Mouse (Mus musculus) G1E (cell line): ENCODE data around the gene Mrgprd. TPM values are rescaled to one million over a fixed set of nuclear protein-coding genes. Genes with fewer than 3 reads are reported as not detected.

Experiments used
- ATAC-seq: 2 replicates; pipeline ENCODE4 v1.8.0; 2016; ENCODE audit warnings: mild to moderate bottlenecking; ENCODE audit not compliant: insufficient number of reproducible peaks, poor library complexity, low FRiP score, severe bottlenecking; ENCODE audit errors: extremely low read depth
- DNase-seq: peaks from one replicate; pipeline ENCODE4 v3.0.0; 2012; ENCODE audit warnings: low spot score
- H3K27me3 ChIP-seq: 2 replicates; pipeline ENCODE4 v1.6.1; 2012; ENCODE audit warnings: mild to moderate bottlenecking, low read length, inconsistent platforms; ENCODE audit not compliant: insufficient read depth
- H3K36me3 ChIP-seq: replicated peaks from 2 replicates; pipeline ENCODE3; 2012; ENCODE audit warnings: mild to moderate bottlenecking, inconsistent platforms
- H3K4me1 ChIP-seq: 2 replicates; pipeline ENCODE4 v1.6.1; 2012; ENCODE audit warnings: low read depth, low read length, inconsistent platforms, mixed read lengths; ENCODE audit not compliant: insufficient read depth
- H3K4me3 ChIP-seq: 2 replicates; pipeline ENCODE4 v1.5.1; 2012; ENCODE audit warnings: low read depth, mild to moderate bottlenecking, inconsistent platforms, low read length, moderate library complexity, mixed read lengths
- H3K9me3 ChIP-seq: replicated peaks from 2 replicates; pipeline ENCODE4 v1.6.1; 2012; ENCODE audit warnings: inconsistent platforms
- CTCF ChIP-seq: IDR thresholded peaks from 2 replicates; pipeline ENCODE4 v1.5.1; 2012; ENCODE audit warnings: low read depth, low read length, inconsistent platforms, mixed read lengths
- GATA1 ChIP-seq: IDR thresholded peaks from 2 replicates; pipeline ENCODE4 v1.6.1; 2012; ENCODE audit warnings: borderline replicate concordance, low read length, inconsistent platforms, mixed read lengths
- GATA2 ChIP-seq: IDR thresholded peaks from 2 replicates; pipeline ENCODE4 v1.6.1; 2012; ENCODE audit warnings: low read depth, low read length, inconsistent platforms, borderline replicate concordance
- POLR2AphosphoS5 ChIP-seq: IDR thresholded peaks from 2 replicates; pipeline ENCODE4 v1.6.1; 2012; ENCODE audit warnings: low read depth, low read length, inconsistent platforms; ENCODE audit not compliant: insufficient replicate concordance
- TAL1 ChIP-seq: conservative IDR thresholded peaks from 2 replicates; pipeline ENCODE4 v1.6.1; 2012; ENCODE audit warnings: low read depth, low read length, inconsistent platforms, mixed read lengths
- polyA plus RNA-seq: library from polyadenylated mRNA; stranded (reverse); fragments of >175 nt; gene quantifications from 2 replicates; pipeline ENCODE4 v1.2.3, GENCODE M21; 2012
- total RNA-seq, 2 experiments: library from RNA; stranded (forward) in 1 of 2; stranded (reverse) in 1 of 2; fragments of 200-1000 nt in 1 of 2; fragments of >200 nt in 1 of 2; fragmentation: Nextera tagmentation in 1 of 2; gene quantifications; 2 replicates each; pipeline ENCODE4 v1.2.3; 2014 to 2017

Gene Mrgprd
- total and polyA plus RNA-seq, 3 experiments, result 0.11 TPM; not detected in 2

DNA sequence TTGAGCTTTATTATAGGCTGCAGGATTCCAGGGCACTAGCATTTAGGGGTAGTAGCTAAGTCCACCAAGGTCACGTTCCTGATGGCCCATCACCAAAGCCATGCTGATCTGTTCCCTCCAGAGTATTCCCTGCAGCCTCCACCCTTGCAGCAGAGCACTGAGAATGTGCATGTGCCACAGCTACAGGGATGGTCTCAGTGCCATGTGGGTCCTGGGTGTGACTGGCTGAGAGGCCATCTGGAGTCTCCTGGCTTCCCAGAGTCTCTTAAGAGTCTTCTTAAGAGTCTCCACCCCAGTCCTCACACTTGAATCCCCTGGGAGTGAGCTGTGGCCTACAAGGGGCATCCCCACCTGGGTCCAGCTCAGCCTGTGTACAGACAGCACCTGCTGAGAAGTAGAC is 4.8 kb upstream of the Mrgprd start:
- H3K27me3 ChIP-seq, result peaks cover 5% of the 10 kb centered on the region; the same call in 1 of the 2 replicates
- H3K4me3 ChIP-seq, result no peak overlapping the region
- H3K9me3 ChIP-seq, result no peaks in the 10 kb centered on the region
- H3K36me3 ChIP-seq, result no peaks in the 10 kb centered on the region
- DNase-seq, result no peak
- no peaks in the 10 kb centered on the region for H3K4me1 ChIP-seq
- no peak for ATAC-seq
- TF ChIP-seq TAL1 (no peak), CTCF (no peak), GATA2 (no peak), GATA1 (no peak), POLR2AphosphoS5 (no peak)

- Histone ChIP-seq H3K27me3 (peaks cover 4% of the 10 kb centered on the region; the same call in 1 of the 2 replicates), H3K4me1 (no peaks in the 10 kb centered on the region), H3K4me3 (no peak overlapping the region), H3K36me3 (no peaks in the 10 kb centered on the region), H3K9me3 (no peaks in the 10 kb centered on the region)
- no peak for ATAC-seq
- no peak for DNase-seq
- no peak for TF ChIP-seq CTCF
- no peak for TF ChIP-seq POLR2AphosphoS5
- TF ChIP-seq GATA1, result no peak
- TF ChIP-seq TAL1, result no peak
- no peak for TF ChIP-seq GATA2
Measured at GRCm38 (mm10) chr7:145310526-145310925, 4.1 kb upstream of the Mrgprd start.

- Histone ChIP-seq H3K4me3 (no peak overlapping the region), H3K36me3 (no peaks in the 10 kb centered on the region), H3K9me3 (no peaks in the 10 kb centered on the region), H3K4me1 (no peaks in the 10 kb centered on the region), H3K27me3 (peaks cover 4% of the 10 kb centered on the region; the same call in 1 of the 2 replicates)
- TF ChIP-seq TAL1 (no peak), GATA2 (no peak), GATA1 (no peak), POLR2AphosphoS5 (no peak), CTCF (no peak)
- no peak for ATAC-seq
- no peak for DNase-seq
Measured at GRCm38 (mm10) chr7:145312137-145312536, 2.5 kb upstream of the Mrgprd start.

DNA sequence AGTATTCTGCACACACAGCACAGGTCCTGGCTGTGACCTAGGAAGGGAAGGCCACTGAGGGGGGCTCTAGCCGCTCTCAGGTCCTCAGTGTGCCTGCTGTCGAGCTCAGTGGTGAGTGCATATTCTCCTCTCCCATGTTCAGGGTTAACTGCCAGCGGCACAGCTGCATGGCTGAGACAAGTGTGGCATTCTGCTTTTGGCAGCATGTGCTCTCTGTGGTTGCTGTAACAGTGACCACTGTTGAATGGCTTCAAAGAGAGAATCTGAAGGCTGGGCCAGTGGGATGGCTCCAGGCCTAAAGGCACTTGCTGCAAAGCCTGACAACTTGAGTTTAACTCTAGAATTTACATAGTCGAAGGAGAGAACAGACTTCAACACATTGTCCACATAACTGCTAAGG is 2.9 kb downstream of the Mrgprd start:
- DNase-seq (no peak), ATAC-seq (no peak)
- TF ChIP-seq POLR2AphosphoS5 (no peak), GATA1 (no peak), GATA2 (no peak), TAL1 (no peak), CTCF (no peak)
- H3K27me3 ChIP-seq, result peaks cover 2% of the 10 kb centered on the region; the same call in 1 of the 2 replicates
- no peaks in the 10 kb centered on the region for H3K9me3 ChIP-seq
- no peaks in the 10 kb centered on the region for H3K4me1 ChIP-seq
- no peak overlapping the region for H3K4me3 ChIP-seq
- H3K36me3 ChIP-seq, result no peaks in the 10 kb centered on the region

DNA sequence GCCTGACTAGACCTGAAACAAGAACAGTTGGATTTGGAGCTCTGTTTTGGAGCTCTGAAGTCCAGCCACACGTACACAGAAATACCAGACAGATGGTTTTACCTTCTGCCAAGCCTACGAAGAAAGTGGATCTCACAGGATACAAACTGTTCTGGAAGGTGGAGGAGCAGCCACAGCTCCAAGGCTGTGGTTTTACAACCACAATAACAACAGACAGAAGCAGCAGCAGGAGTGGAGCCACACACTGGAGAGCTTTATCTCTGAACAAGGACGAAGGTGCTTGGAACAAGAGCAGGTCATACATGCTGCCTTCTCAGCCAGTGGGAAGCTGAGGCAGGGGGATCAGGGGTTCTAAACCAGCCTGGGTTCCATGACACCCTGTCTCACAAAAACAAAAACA is 4.8 kb downstream of the Mrgprd start:
- no peaks in the 10 kb centered on the region for H3K4me1 ChIP-seq
- no peaks in the 10 kb centered on the region for H3K9me3 ChIP-seq
- no peaks in the 10 kb centered on the region for H3K36me3 ChIP-seq
- no peak overlapping the region for H3K4me3 ChIP-seq
- H3K27me3 ChIP-seq, result peaks cover 5% of the 10 kb centered on the region
- TF ChIP-seq TAL1 (no peak), POLR2AphosphoS5 (no peak), GATA1 (no peak), CTCF (no peak), GATA2 (no peak)
- ATAC-seq, result no peak
- no peak for DNase-seq

GRCm38 (mm10) chr7:145323607-145324006 is 9.0 kb downstream of the Mrgprd start:
- Histone ChIP-seq H3K4me1 (no peaks in the 10 kb centered on the region), H3K9me3 (no peaks in the 10 kb centered on the region), H3K36me3 (no peaks in the 10 kb centered on the region), H3K27me3 (peaks cover 6% of the 10 kb centered on the region), H3K4me3 (no peak overlapping the region)
- no peak for DNase-seq
- no peak for TF ChIP-seq GATA1
- no peak for TF ChIP-seq POLR2AphosphoS5
- no peak for TF ChIP-seq GATA2
- no peak for TF ChIP-seq CTCF
- no peak for TF ChIP-seq TAL1
- no peak for ATAC-seq

- TF ChIP-seq POLR2AphosphoS5 (no peak), CTCF (no peak), GATA2 (no peak), GATA1 (no peak), TAL1 (no peak)
- H3K27me3 ChIP-seq, result peaks cover 6% of the 10 kb centered on the region
- H3K4me1 ChIP-seq, result no peaks in the 10 kb centered on the region
- H3K9me3 ChIP-seq, result no peaks in the 10 kb centered on the region
- no peaks in the 10 kb centered on the region for H3K36me3 ChIP-seq
- DNase-seq (no peak), ATAC-seq (no peak)
- H3K4me3 ChIP-seq, result no peak overlapping the region
Measured at GRCm38 (mm10) chr7:145325697-145326096, 11.1 kb downstream of the Mrgprd start.
